Mouse (Mus musculus) cerebellum, adult 9-11 months (tissue): Measurements from ENCODE around the gene Scand1.

Experiments
- DNase-seq: peaks from one replicate; pipeline ENCODE4 v3.0.0; 2022

The Scand1 gene

GRCm38 (mm10) chr2:156305818-156306217 is 6.7 kb downstream of the Scand1 start:
- no peak for DNase-seq

- no peak for DNase-seq
These were observed 8.2 kb downstream of the Scand1 start for GRCm38 (mm10) chr2:156304351-156304750.

GRCm38 (mm10) chr2:156302063-156302462 is 10.4 kb downstream of the Scand1 start:
- DNase-seq: no peak

- no peak for DNase-seq
These were observed 14.0 kb downstream of the Scand1 start for GRCm38 (mm10) chr2:156298458-156298857.

- DNase-seq: no peak
These were observed 14.9 kb downstream of the Scand1 start for GRCm38 (mm10) chr2:156297653-156298052.

GRCm38 (mm10) chr2:156296190-156296589 is 16.3 kb downstream of the Scand1 start:
- no peak for DNase-seq

- DNase-seq: no peak
These were observed 16.9 kb downstream of the Scand1 start for GRCm38 (mm10) chr2:156295601-156296063.

- DNase-seq: no peak
These were observed 20.5 kb downstream of the Scand1 start for GRCm38 (mm10) chr2:156291998-156292397.

- peak; percentile 82 for DNase-seq
These were observed 22.8 kb downstream of the Scand1 start for GRCm38 (mm10) chr2:156289552-156290160.

GRCm38 (mm10) chr2:156288222-156288621 is 24.3 kb downstream of the Scand1 start:
- DNase-seq: no peak

GRCm38 (mm10) chr2:156286733-156287132 is 25.8 kb downstream of the Scand1 start:
- DNase-seq: no peak

GRCm38 (mm10) chr2:156285161-156285560 is 27.3 kb downstream of the Scand1 start:
- DNase-seq: no peak

GRCm38 (mm10) chr2:156281227-156281626 is 31.3 kb downstream of the Scand1 start:
- DNase-seq: peak; percentile 59

GRCm38 (mm10) chr2:156278226-156279017 is 34.1 kb downstream of the Scand1 start:
- peak; percentile 79 for DNase-seq

GRCm38 (mm10) chr2:156272553-156272952 is 40.0 kb downstream of the Scand1 start:
- no peak for DNase-seq

GRCm38 (mm10) chr2:156267636-156268035 is 44.9 kb downstream of the Scand1 start:
- DNase-seq: no peak

GRCm38 (mm10) chr2:156263204-156263893 is 49.2 kb downstream of the Scand1 start:
- DNase-seq: no peak
